Mouse (Mus musculus) liver, embryonic 15.5 days (tissue): ENCODE measurements around the gene Mrps21. TPM values are rescaled to one million over a fixed set of nuclear protein-coding genes. Genes with fewer than 3 reads are reported as not detected.
A peak's percentile ranks its signal among the peaks of the same experiment; 100 is the strongest.
"Not testable (repeated sequence)": the region's sequence is repeated elsewhere in the genome, so short reads cannot be mapped to it uniquely, and the experiment has no call there.

Experiments used
- ATAC-seq: fragments of 200-750 bp; cut with Nextera tagmentation; 2 replicates; pipeline ENCODE4 v1.8.0; 2017; ENCODE audit warnings: moderate number of reproducible peaks, mild to moderate bottlenecking, moderate library complexity; ENCODE audit not compliant: insufficient read depth
- H3K27ac ChIP-seq: fragments of 300-500 bp; sonication (generic); replicated peaks from 2 replicates; pipeline ENCODE4 v1.5.1; 2015; ENCODE audit warnings: mild to moderate bottlenecking, inconsistent platforms
- H3K27me3 ChIP-seq: fragments of 300-500 bp; sonication (generic); 2 replicates; pipeline ENCODE4 v1.6.1; 2015; ENCODE audit warnings: mild to moderate bottlenecking, inconsistent platforms
- H3K36me3 ChIP-seq: fragments of 300-500 bp; sonication (generic); replicated peaks from 2 replicates; pipeline ENCODE4 v1.6.1; 2015; ENCODE audit warnings: moderate library complexity, mild to moderate bottlenecking, inconsistent platforms
- H3K4me1 ChIP-seq: fragments of 300-500 bp; sonication (generic); replicated peaks from 2 replicates; pipeline ENCODE4 v1.6.1; 2015; ENCODE audit warnings: inconsistent platforms
- H3K4me2 ChIP-seq: fragments of 300-500 bp; sonication (generic); 2 replicates; pipeline ENCODE4 v1.6.1; 2015; ENCODE audit warnings: moderate library complexity, mild to moderate bottlenecking, inconsistent platforms
- H3K4me3 ChIP-seq: fragments of 300-500 bp; sonication (generic); replicated peaks from 2 replicates; pipeline ENCODE4 v1.5.1; 2015; ENCODE audit warnings: mild to moderate bottlenecking, inconsistent platforms
- H3K9ac ChIP-seq: fragments of 300-500 bp; sonication (generic); 2 replicates; pipeline ENCODE4 v1.6.1; 2015; ENCODE audit warnings: moderate library complexity, mild to moderate bottlenecking, inconsistent platforms
- H3K9me3 ChIP-seq: fragments of 300-500 bp; sonication (generic); replicated peaks from 2 replicates; pipeline ENCODE4 v1.6.1; 2016; ENCODE audit warnings: inconsistent platforms
- WGBS: fragments of 180-500 bp; shearing (Covaris S2); methylation state at CpG from one replicate; pipeline ENCODE4 v1.1.7; 2015; ENCODE audit warnings: mixed read lengths; ENCODE audit not compliant: insufficient replicate concordance; 5-methylcytosine and 5-hydroxymethylcytosine counted together
- polyA plus RNA-seq: library from polyadenylated mRNA; unstranded; fragments of >200 nt; fragmentation: Nextera tagmentation; extraction: Ambion mirVana; gene quantifications from 2 replicates; pipeline ENCODE4 v1.2.1, GENCODE M21; 2015

Mrps21 gene
- polyA plus RNA-seq, 1 experiment from 2014 or later = 166 TPM

DNA sequence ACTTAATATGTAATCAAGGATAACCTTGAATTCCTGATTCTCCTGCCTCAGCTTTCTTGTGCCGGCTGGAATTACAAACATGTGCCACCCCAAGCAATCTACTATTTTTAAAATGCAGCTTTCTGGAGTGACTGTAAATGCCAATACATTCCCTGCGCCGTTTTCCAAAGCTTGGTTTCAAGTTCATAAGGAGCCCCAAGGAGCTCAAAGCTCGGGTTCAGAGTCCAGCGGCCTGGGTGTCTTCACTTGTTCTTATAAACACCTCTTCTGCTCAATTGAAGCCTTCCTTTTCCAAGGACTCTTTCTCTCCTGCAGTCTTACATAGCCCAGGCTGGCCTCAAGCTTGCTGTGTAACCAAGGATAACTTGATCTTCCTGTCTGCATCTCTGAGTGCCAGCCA is 5.2 kb downstream of the Mrps21 start:
- peaks cover 60% of the 10 kb centered on the region for H3K36me3 ChIP-seq
- ATAC-seq = no peak

DNA sequence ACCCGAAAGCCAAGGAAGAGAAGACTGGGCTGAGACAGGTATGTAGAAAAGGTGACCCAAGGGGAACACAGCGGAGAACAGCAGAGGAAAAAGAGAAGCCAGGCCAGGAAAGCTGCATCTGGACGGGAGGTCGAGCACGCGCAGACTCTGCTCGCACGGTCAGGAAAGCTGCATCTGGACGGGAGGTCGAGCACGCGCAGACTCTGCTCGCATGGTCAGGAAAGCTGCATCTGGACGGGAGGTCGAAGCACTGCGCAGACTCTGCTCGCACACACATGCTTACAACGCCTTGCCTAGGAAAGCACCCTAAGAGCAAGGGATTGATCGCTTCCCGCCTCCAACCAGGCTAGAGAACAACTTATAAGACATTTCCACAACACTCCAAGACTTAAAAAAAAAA is 5.7 kb downstream of the Mrps21 start:
- no peak overlapping the region for H3K9ac ChIP-seq
- 85% methylated on average over 20 of the region's 20 CpGs for WGBS
- H3K4me3 ChIP-seq = no peak overlapping the region
- peaks cover 60% of the 10 kb centered on the region for H3K36me3 ChIP-seq
- no peak for ATAC-seq
- no peak overlapping the region for H3K27ac ChIP-seq
- no peaks in the 10 kb centered on the region for H3K27me3 ChIP-seq
- no peak overlapping the region for H3K4me2 ChIP-seq
- H3K4me1 ChIP-seq = peaks cover 6% of the 10 kb centered on the region
- no peaks in the 10 kb centered on the region for H3K9me3 ChIP-seq

More for the DNA sequence above, 5.2 kb downstream of the Mrps21 start:
- Histone ChIP-seq H3K27me3 (no peaks in the 10 kb centered on the region), H3K27ac (no peak overlapping the region), H3K4me3 (no peak overlapping the region), H3K4me2 (no peak overlapping the region), H3K4me1 (peaks cover 11% of the 10 kb centered on the region), H3K9ac (no peak overlapping the region), H3K9me3 (no peaks in the 10 kb centered on the region)
- WGBS = 81% methylated on average over 5 of the region's 5 CpGs

DNA sequence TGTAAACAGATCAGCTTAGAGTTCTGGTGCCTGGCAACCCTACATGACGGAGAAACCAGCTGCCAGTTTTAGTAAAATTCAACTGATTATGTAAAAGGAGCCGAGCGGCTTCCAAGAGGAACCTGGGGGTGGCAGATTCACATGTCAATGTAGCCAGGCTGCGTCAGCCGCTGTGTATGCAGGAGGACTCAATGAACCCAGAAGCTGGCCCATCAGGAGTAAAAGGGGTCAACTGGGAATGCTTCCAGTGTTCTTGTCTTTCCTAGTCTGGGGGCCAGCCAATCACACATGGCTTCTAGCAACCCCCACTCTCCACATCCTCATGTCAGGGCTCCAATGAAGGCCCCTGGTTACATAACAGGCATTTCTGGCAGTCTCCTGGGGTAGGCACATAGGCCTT is 6.3 kb downstream of the Mrps21 start:
- peaks cover under 1% of the 10 kb centered on the region for H3K4me1 ChIP-seq
- no peak overlapping the region for H3K27ac ChIP-seq
- peaks cover 58% of the 10 kb centered on the region for H3K36me3 ChIP-seq
- WGBS = 84% methylated on average over 5 of the region's 5 CpGs
- no peak overlapping the region for H3K4me3 ChIP-seq
- no peaks in the 10 kb centered on the region for H3K9me3 ChIP-seq
- ATAC-seq = no peak
- H3K4me2 ChIP-seq = no peak overlapping the region
- H3K27me3 ChIP-seq = no peaks in the 10 kb centered on the region
- H3K9ac ChIP-seq = no peak overlapping the region

DNA sequence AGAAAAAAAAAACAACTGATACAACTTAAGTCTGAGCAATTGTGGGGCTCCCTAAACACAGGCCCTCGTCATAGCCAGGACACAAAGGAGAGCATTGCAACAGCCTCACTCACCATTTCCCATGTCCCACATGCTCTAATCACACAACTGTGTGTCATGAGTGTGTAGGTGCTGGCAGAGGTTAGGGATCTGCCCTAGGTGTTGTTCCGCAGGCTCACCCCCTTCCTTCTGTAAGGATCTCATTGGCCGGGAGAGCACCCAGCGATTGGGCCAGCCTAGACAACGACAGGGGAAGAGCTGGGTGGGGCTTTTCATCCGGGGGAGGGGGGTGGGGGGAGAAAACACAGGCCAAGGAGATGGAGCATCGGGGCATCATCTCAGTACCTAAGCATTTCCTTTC is 7.7 kb downstream of the Mrps21 start:
- no peaks in the 10 kb centered on the region; the same call in 1 of the 2 replicates for H3K4me1 ChIP-seq
- 65% methylated on average over 7 of the region's 7 CpGs for WGBS
- no peak overlapping the region for H3K4me3 ChIP-seq
- no peak overlapping the region for H3K27ac ChIP-seq
- peaks cover 45% of the 10 kb centered on the region for H3K36me3 ChIP-seq
- no peaks in the 10 kb centered on the region for H3K9me3 ChIP-seq
- no peak overlapping the region for H3K4me2 ChIP-seq
- ATAC-seq = no peak
- no peak overlapping the region for H3K9ac ChIP-seq
- H3K27me3 ChIP-seq = no peaks in the 10 kb centered on the region

DNA sequence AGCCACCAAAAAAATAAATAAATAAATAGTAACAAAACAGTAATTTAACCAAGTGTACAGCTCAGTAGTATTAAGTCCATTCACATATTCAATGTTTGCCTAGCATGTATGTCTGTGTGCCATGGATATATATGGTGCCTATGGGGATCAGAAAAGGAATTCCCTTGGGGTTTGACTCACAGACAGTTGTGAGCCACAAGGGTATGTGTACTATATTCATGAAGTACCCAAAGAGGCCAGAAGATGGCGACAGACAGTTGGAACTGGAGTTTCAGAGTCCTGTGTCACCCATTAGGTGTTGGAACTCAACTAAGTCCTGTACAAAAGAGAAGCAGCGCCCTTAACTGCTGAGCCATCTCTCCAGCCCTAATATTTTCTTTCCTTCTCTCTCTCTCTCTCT is 9.5 kb downstream of the Mrps21 start:
- Histone ChIP-seq H3K9me3 (no peaks in the 10 kb centered on the region), H3K36me3 (peaks cover 36% of the 10 kb centered on the region), H3K27me3 (no peaks in the 10 kb centered on the region), H3K4me2 (no peak overlapping the region), H3K4me1 (peaks cover under 1% of the 10 kb centered on the region; the same call in 1 of the 2 replicates), H3K9ac (no peak overlapping the region), H3K27ac (no peak overlapping the region), H3K4me3 (no peak overlapping the region)
- ATAC-seq = peak; percentile 60; the same call in 1 of the 2 replicates
- 30% methylated on average over 2 of the region's 2 CpGs for WGBS

DNA sequence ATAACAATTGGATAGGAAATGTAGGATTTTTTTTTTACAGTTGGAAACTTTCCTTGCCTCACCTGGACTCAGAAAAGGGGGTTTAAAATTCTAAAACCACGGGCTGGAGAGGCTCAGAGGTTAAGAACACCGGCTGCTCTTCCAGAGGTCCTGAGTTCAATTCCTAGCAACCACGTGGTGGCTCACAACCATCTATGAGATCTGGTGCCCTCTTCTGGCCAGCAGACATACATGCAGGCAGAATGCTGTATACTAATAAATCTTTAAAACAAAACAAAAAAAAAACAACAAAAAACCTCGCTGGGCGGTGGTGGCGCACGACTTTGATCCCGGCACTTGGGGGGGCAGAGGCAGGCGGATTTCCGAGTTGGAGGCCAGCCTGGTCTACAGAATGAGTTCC is 10.1 kb downstream of the Mrps21 start:
- WGBS = 62% methylated on average over 10 of the region's 10 CpGs
- H3K36me3 ChIP-seq = peaks cover 31% of the 10 kb centered on the region
- no peak overlapping the region for H3K27ac ChIP-seq
- H3K4me2 ChIP-seq = no peak overlapping the region
- H3K4me1 ChIP-seq = peaks cover 6% of the 10 kb centered on the region
- H3K27me3 ChIP-seq = no peaks in the 10 kb centered on the region
- no peak for ATAC-seq
- no peak overlapping the region for H3K9ac ChIP-seq
- no peak overlapping the region for H3K4me3 ChIP-seq
- no peaks in the 10 kb centered on the region for H3K9me3 ChIP-seq

DNA sequence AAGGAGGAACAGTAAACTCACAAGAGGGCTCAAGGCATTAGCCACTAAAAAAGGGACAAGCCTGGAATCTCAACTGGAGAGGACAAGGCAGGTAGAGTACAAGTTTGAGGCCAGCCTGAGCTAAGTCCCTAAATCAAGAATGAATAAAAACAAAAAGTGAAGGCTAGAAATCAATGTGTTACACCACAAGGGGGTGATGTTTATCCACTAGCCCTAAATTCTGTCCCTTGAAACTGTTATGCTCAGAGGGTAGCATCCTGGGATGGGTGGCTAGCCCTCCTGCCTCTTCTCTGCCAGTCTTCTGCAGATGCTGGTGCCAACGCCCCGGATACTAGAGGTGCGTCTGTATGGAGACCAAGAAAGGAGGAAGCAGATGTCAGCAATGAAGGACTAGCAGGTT is 11.0 kb downstream of the Mrps21 start:
- Histone ChIP-seq H3K27me3 (no peaks in the 10 kb centered on the region), H3K4me1 (peaks cover 9% of the 10 kb centered on the region), H3K9me3 (no peaks in the 10 kb centered on the region), H3K9ac (no peak overlapping the region), H3K27ac (no peak overlapping the region), H3K4me3 (no peak overlapping the region), H3K36me3 (peaks cover 22% of the 10 kb centered on the region), H3K4me2 (no peak overlapping the region)
- WGBS = 58% methylated on average over 3 of the region's 3 CpGs
- ATAC-seq = no peak

DNA sequence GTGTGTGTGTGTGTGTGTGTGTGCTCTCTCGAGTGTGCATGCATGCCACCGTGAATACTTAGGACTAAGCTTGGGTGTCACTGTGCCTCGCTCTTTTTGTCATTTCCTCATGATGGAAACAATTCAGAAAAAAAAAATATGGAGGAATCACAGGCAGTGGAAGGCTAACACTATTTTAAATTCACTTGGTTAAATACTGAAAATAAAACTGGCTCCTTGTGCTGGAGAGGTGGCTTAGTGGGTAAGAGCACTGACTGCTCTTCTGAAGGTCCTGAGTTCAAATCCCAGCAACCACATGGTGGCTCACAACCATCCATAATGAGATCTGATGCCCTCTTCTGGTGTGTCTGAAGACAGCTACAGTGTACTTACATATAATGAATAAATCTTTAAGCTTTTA is 13.0 kb downstream of the Mrps21 start:
- Histone ChIP-seq H3K4me1 (peaks cover 24% of the 10 kb centered on the region), H3K36me3 (peaks cover 11% of the 10 kb centered on the region)
- 66% methylated on average over 3 of the region's 3 CpGs for WGBS
- not testable (repeated sequence) for H3K4me2 ChIP-seq, H3K27ac ChIP-seq, H3K9me3 ChIP-seq, H3K4me3 ChIP-seq, ATAC-seq, H3K27me3 ChIP-seq, H3K9ac ChIP-seq

DNA sequence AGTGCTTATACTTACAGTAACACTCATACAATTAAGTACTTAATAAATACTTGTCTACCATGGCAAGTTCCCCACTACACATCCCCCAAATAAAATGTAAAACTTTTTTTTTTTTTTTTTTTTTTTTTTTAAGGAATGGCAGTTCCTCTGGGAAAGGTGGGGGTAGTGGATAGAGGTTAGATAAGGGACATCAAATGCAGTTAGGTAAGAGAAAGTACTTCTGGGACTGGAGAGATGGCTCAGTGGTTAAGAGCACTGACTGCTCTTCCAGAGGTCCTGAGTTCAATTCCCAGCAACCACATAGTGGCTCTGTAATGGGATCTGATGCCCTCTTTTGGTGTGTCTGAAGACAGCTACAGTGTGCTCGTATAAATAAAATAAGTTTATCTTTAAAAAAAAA is 14.3 kb downstream of the Mrps21 start:
- H3K9ac ChIP-seq, ATAC-seq, H3K27me3 ChIP-seq, H3K27ac ChIP-seq, H3K9me3 ChIP-seq, H3K4me3 ChIP-seq: not testable (repeated sequence)
- Histone ChIP-seq H3K36me3 (peaks cover 16% of the 10 kb centered on the region), H3K4me2 (0 out of 2 replicates have a peak overlapping the region, but pooled peaks have one; percentile 78), H3K4me1 (peaks cover 34% of the 10 kb centered on the region)
- 77% methylated on average over 1 of the region's 1 CpGs for WGBS

DNA sequence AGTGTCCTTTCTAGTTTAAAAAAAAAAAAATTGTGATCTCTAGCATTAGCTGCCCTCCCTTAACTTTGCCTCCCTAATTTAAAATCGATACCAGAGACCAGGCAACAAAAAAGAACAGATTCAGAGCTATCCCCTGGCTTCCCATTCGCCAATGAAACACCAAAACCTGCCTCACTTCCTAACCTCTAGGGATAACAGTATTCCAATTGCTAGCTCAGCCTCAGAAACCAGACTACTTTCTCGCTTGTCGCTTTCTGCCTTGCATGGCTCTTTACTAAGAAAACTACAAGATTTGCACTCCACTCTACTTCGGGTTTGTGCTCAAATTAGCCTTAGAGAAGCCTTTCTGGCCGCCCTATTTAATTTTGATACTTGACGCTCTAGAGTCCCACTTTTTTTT is 15.2 kb downstream of the Mrps21 start:
- Histone ChIP-seq H3K9ac (peak overlapping the region; percentile 84), H3K36me3 (peaks cover 24% of the 10 kb centered on the region), H3K4me1 (peaks cover 43% of the 10 kb centered on the region), H3K27ac (peak overlapping the region; percentile 81), H3K4me2 (peak overlapping the region; percentile 78), H3K27me3 (no peaks in the 10 kb centered on the region), H3K4me3 (peak overlapping the region; percentile 87), H3K9me3 (no peaks in the 10 kb centered on the region)
- WGBS = 34% methylated on average over 7 of the region's 7 CpGs
- ATAC-seq = no peak

DNA sequence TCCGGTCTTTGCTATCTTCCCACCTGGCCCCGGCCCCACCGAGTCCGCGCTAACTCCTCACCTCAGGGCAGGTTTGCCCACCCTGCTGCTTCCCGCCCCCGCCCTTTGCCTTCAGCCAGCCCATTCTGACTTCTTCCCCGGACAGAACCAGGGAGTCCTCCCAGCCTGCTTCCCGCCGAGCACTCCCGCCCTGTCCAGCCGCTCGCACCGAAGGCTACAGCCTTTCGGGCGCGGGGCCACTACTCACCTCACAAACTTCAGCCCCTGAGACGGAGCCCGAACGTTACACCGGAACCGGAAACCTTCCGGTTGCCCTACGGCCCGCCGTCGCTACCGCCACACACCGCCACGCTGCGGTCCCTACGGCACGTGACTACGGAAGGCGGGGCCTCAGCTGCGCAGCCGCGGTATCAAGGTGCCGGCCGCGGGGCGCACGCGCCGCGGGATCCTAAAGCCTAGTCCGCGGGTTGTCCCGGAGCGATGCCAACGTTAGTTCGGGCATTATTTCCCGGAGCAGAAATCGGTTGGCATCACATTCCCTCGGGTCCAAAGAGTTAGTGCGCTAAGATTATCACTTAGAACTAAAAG is 15.7 kb downstream of the Mrps21 start, which contains the start of gene Prpf3:
Gene Prpf3 (minus strand): TSS at position 384 of the 588 bp plus-strand sequence.
- Histone ChIP-seq H3K27me3 (no peaks in the 10 kb centered on the region), H3K9ac (peak within 1 kb of the TSS; percentile 84), H3K36me3 (peaks cover 30% of the 10 kb centered on the region), H3K4me1 (peaks cover 48% of the 10 kb centered on the region), H3K9me3 (no peaks in the 10 kb centered on the region), H3K4me3 (peak within 1 kb of the TSS; percentile 87), H3K4me2 (peak within 1 kb of the TSS; percentile 78), H3K27ac (peak within 1 kb of the TSS; percentile 81)
- WGBS = under 1% methylated on average over 56 of the region's 56 CpGs
- ATAC-seq = peak; percentile 96

DNA sequence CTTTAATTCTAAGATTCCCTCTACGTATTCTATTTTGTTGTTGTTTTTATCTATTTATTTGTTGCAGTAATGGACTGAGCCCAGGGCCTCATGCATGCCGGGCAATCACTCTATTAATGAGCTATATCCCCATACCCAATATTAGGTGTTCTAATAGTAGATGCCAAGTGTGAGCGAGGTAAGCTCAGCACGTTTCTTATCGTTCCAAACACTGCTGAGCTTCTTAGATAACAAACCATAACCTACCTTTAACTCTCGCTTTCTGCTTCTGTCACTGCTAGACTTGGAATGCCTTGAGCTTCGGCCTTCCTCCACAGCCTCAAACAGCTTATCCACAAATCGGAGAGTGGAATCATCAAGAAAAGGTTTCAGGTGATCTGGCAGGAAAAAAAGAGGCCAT is 20.0 kb downstream of the Mrps21 start:
- H3K9me3 ChIP-seq = no peaks in the 10 kb centered on the region
- H3K27ac ChIP-seq = 0 out of 2 replicates have a peak overlapping the region, but pooled peaks have one; percentile 16
- H3K4me3 ChIP-seq = no peak overlapping the region
- H3K36me3 ChIP-seq = peaks cover 72% of the 10 kb centered on the region
- no peaks in the 10 kb centered on the region for H3K27me3 ChIP-seq
- H3K9ac ChIP-seq = no peak overlapping the region
- 33% methylated on average over 8 of the region's 8 CpGs for WGBS
- no peak for ATAC-seq
- peaks cover 48% of the 10 kb centered on the region for H3K4me1 ChIP-seq
- H3K4me2 ChIP-seq = peak overlapping the region; percentile 16; the same call in 1 of the 2 replicates
